Mouse (Mus musculus) embryonic stem cell, embryonic (primary cell): ENCODE results near the gene Map3k14.

ENCODE experiments used
- CTCF ChIA-PET, 4 experiments: fragments of 300-600 bp in 2 of 4; fragments of 350-600 bp in 2 of 4; sonication (Branson Sonifier 250); formaldehyde crosslinking; loops; one replicate each; lab custom pipeline; 2022; ENCODE audit warnings: inconsistent platforms in 2 of 4; lab: Charles Lee
- POLR2A ChIA-PET, 4 experiments: fragments of 300-600 bp in 2 of 4; fragments of 350-600 bp in 2 of 4; sonication (Branson Sonifier 250); formaldehyde crosslinking; loops; one replicate each; lab custom pipeline; 2022; ENCODE audit warnings: antibody characterized with exemption in 4 of 4, inconsistent platforms in 1 of 4; lab: Charles Lee

Map3k14 gene

GRCm38 (mm10) chr11:103262412-103263267 lies 4.6 kb downstream of the Map3k14 start:
- ChIA-PET POLR2A (interaction anchor here in 1 of 4 experiments (0.9 kb wide), 1 partner anchor 147 kb away, joined by 3 read pairs; the partner anchor contains the start of gene Hexim1), CTCF (interaction anchor here in 1 of 4 experiments (0.8 kb wide), 1 partner anchor 523 kb away, joined by 3 read pairs; no protein-coding TSS in a partner anchor)

- ChIA-PET POLR2A (interaction anchor here in 1 of 4 experiments (0.9 kb wide), 1 partner anchor 146 kb away, joined by 3 read pairs; the partner anchor contains the start of gene Hexim1), CTCF (interaction anchor here in 2 of 4 experiments (0.5 to 0.8 kb wide), 2 partner anchors 78 to 522 kb away, joined by 3 to 5 read pairs; no protein-coding TSS in a partner anchor)
Measured at GRCm38 (mm10) chr11:103261671-103262411, 5.4 kb downstream of the Map3k14 start.

GRCm38 (mm10) chr11:103260515-103261192 lies 6.6 kb downstream of the Map3k14 start:
- POLR2A ChIA-PET: interaction anchor here in 3 of 4 experiments (0.6 to 1.5 kb wide), 6 partner anchors 14 to 145 kb away, joined by 3 to 5 read pairs (median 3); partner anchors contain the start of gene Hexim1 (in 1 of the 3)
- CTCF ChIA-PET: interaction anchor here in 2 of 4 experiments (0.5 to 0.9 kb wide), 3 partner anchors 28 to 416 kb away, joined by 3 to 5 read pairs (median 4); no protein-coding TSS in a partner anchor

GRCm38 (mm10) chr11:103260034-103260433 lies 7.2 kb downstream of the Map3k14 start:
- POLR2A ChIA-PET: interaction anchor here in 3 of 4 experiments (1.1 to 1.5 kb wide), 4 partner anchors 14 to 144 kb away, joined by 3 to 5 read pairs (median 3); partner anchors contain the start of gene Hexim1 (in 1 of the 3)
- CTCF ChIA-PET: interaction anchor here in 2 of 4 experiments (0.7 to 0.9 kb wide), 2 partner anchors 27 to 417 kb away, joined by 3 to 4 read pairs; no protein-coding TSS in a partner anchor

- POLR2A ChIA-PET: interaction anchor here in 2 of 4 experiments (0.6 to 1.5 kb wide), 3 partner anchors 9 to 142 kb away, joined by 3 to 4 read pairs (median 3); partner anchors contain the start of genes Hexim1 (in 1 of the 2) and Map3k14 (in 1 of the 2)
- CTCF ChIA-PET: no interaction called here
Measured at GRCm38 (mm10) chr11:103257938-103258481, 9.3 kb downstream of the Map3k14 start.

GRCm38 (mm10) chr11:103253605-103254004 lies 13.7 kb downstream of the Map3k14 start:
- POLR2A ChIA-PET: interaction anchor here in 1 of 4 experiments (1.1 to 1.3 kb wide), 2 partner anchors 12 to 21 kb away, joined by 3 read pairs; no protein-coding TSS in a partner anchor
- CTCF ChIA-PET: no interaction called here

- ChIA-PET CTCF (interaction anchor here in 2 of 4 experiments (0.7 to 0.8 kb wide), 2 partner anchors 14 to 90 kb away, joined by 3 read pairs; no protein-coding TSS in a partner anchor), POLR2A (interaction anchor here in 1 of 4 experiments (0.6 to 1.3 kb wide), 2 partner anchors 19 to 784 kb away, joined by 3 read pairs; no protein-coding TSS in a partner anchor)
Measured at GRCm38 (mm10) chr11:103252380-103252779, 14.9 kb downstream of the Map3k14 start.

GRCm38 (mm10) chr11:103250324-103250723 lies 16.9 kb downstream of the Map3k14 start:
- ChIA-PET CTCF (interaction anchor here in 1 of 4 experiments (0.5 to 1.4 kb wide), 2 partner anchors 18 to 42 kb away, joined by 3 to 4 read pairs; no protein-coding TSS in a partner anchor), POLR2A (interaction anchor here in 2 of 4 experiments (0.6 to 1.7 kb wide), 2 partner anchors 18 to 75 kb away, joined by 3 to 4 read pairs; no protein-coding TSS in a partner anchor)

GRCm38 (mm10) chr11:103249509-103249908 lies 17.8 kb downstream of the Map3k14 start:
- ChIA-PET POLR2A (interaction anchor here in 3 of 4 experiments (0.6 to 1.7 kb wide), 4 partner anchors 15 to 134 kb away, joined by 3 to 5 read pairs (median 4); no protein-coding TSS in a partner anchor), CTCF (interaction anchor here in 2 of 4 experiments (0.5 to 1.4 kb wide), 3 partner anchors 17 to 43 kb away, joined by 3 to 4 read pairs (median 3); no protein-coding TSS in a partner anchor)

- CTCF ChIA-PET: interaction anchor here in 1 of 4 experiments (1.4 kb wide), 1 partner anchor 16 kb away, joined by 4 read pairs; no protein-coding TSS in a partner anchor
- POLR2A ChIA-PET: interaction anchor here in 2 of 4 experiments (0.8 to 1.7 kb wide), 4 partner anchors 16 to 134 kb away, joined by 3 to 4 read pairs (median 3); no protein-coding TSS in a partner anchor
Measured at GRCm38 (mm10) chr11:103248837-103249236, 18.4 kb downstream of the Map3k14 start.

- CTCF ChIA-PET: no interaction called here
- POLR2A ChIA-PET: interaction anchor here in 1 of 4 experiments (0.6 kb wide), 1 partner anchor 450 kb away, joined by 4 read pairs; no protein-coding TSS in a partner anchor
Measured at GRCm38 (mm10) chr11:103247504-103248177, 19.6 kb downstream of the Map3k14 start.

GRCm38 (mm10) chr11:103246731-103247290 lies 20.5 kb downstream of the Map3k14 start:
- ChIA-PET POLR2A (interaction anchor here in 3 of 4 experiments (0.6 to 1.7 kb wide), 7 partner anchors 13 to 450 kb away, joined by 3 to 10 read pairs (median 5); partner anchors contain the start of gene Hexim1 (in 1 of the 3)), CTCF (interaction anchor here in 2 of 4 experiments (0.5 to 1.4 kb wide), 8 partner anchors 11 to 292 kb away, joined by 3 to 6 read pairs (median 3); no protein-coding TSS in a partner anchor)

- CTCF ChIA-PET: interaction anchor here in 2 of 4 experiments (0.5 to 1.4 kb wide), 8 partner anchors 10 to 292 kb away, joined by 3 to 6 read pairs (median 3); no protein-coding TSS in a partner anchor
- POLR2A ChIA-PET: interaction anchor here in 3 of 4 experiments (0.6 to 1.7 kb wide), 6 partner anchors 14 to 153 kb away, joined by 3 to 10 read pairs (median 6); partner anchors contain the start of gene Hexim1 (in 1 of the 3)
Measured at GRCm38 (mm10) chr11:103246081-103246730, 21.1 kb downstream of the Map3k14 start.

- ChIA-PET POLR2A (no interaction called here), CTCF (interaction anchor here in 2 of 4 experiments (0.5 to 0.6 kb wide), 2 partner anchors 12 to 395 kb away, joined by 3 to 5 read pairs; no protein-coding TSS in a partner anchor)
Measured at GRCm38 (mm10) chr11:103244856-103245255, 22.4 kb downstream of the Map3k14 start.
